Mouse (Mus musculus): ENCODE results near the gene Kdsr. TPM values are rescaled to one million over a fixed set of nuclear protein-coding genes. Genes with fewer than 3 reads are reported as not detected.
A peak's percentile ranks its signal among the peaks of the same experiment; 100 is the strongest.

The Kdsr gene
- polyA plus RNA-seq, 1 experiment from 2014 or later = 13.3 TPM

- Histone ChIP-seq H3K36me3 (no peaks in the 10 kb centered on the region), H3K4me1 (replicated peaks) (peaks cover 30% of the 10 kb centered on the region), H3K9me3 (no peaks in the 10 kb centered on the region), H3K9ac (replicated peaks) (no peak overlapping the region), H3K27me3 (0 out of 2 replicates have a peak, but pooled peaks cover 2% of the 10 kb centered on the region), H3K27ac (no peak overlapping the region), H3K4me3 (replicated peaks) (no peak overlapping the region), H3K4me2 (replicated peaks) (peak overlapping the region; percentile 34; the same call in 1 of the 2 replicates)
- no peak for ATAC-seq
- WGBS = 90% methylated on average over 7 of the region's 7 CpGs
Measured at GRCm38 (mm10) chr1:106710202-106710601, 49.3 kb downstream of the Kdsr start.

DNA sequence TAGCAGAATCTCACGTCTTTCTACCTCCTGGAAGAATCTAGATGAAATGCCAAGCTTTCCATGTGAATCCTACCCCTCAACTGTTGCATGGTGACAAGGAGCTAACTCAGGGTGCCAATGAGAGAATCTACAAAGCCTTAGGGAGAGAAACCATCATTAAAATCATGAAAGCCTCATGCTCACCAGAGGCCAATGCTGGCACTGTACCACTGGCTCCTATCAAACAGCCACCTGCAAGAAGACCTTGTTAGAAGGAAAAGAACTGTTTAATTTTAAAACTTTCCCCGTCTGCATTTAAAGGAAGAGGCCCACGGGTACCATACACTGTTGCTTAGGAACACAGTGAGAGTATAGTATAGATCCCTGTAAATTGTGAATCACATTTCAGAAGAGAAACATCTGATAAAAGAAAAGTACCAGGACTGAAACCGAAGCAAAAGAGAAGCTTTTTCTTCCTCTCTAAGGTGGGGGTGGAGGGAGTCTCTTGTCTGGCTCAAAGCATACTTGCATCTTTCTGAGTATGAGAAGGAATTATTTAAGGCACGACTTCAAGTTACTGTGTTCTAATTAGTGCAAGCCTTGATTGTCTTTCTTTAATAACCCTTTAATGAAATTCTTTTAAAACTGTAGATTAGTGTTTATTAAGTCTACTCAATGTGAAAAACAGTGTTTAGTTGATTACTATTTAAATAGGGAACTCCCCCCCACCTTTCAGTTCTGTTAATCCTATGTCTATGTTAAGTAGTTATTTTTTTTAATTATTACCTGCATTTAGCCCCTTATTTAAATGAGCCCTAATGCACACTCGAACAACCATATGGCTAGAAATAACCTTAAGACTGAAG is 52.3 kb downstream of the Kdsr start:
- Histone ChIP-seq H3K4me1 (replicated peaks) (peaks cover 24% of the 10 kb centered on the region), H3K9me3 (no peaks in the 10 kb centered on the region), H3K27me3 (no peaks in the 10 kb centered on the region), H3K4me2 (replicated peaks) (no peak overlapping the region), H3K9ac (replicated peaks) (no peak overlapping the region), H3K36me3 (no peaks in the 10 kb centered on the region), H3K4me3 (replicated peaks) (no peak overlapping the region), H3K27ac (no peak overlapping the region)
- 78% methylated on average over 6 of the region's 6 CpGs for WGBS
- no peak for ATAC-seq

DNA sequence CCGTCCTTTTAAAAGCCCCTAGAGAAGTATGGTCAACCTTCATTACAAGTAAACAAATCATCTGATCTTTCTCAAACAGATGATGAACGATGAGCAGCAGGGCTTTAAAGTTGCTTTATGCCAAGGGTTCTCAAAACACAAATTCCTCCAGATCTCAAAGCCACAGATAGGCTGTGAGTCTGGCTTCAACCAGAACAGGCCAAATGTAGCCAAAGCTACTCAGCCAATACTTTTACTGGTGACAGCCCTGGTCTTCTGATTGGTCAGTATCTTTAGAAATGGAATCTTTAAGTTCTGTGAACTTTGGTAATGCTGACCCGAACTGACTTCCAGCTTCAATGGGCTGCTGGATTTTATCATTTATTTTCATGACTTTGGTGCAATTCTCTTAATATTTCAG is 56.3 kb downstream of the Kdsr start:
- Histone ChIP-seq H3K4me1 (replicated peaks) (peaks cover 9% of the 10 kb centered on the region; the same call in 1 of the 2 replicates), H3K9me3 (no peaks in the 10 kb centered on the region), H3K27ac (no peak overlapping the region), H3K4me2 (replicated peaks) (no peak overlapping the region), H3K36me3 (no peaks in the 10 kb centered on the region), H3K27me3 (no peaks in the 10 kb centered on the region), H3K9ac (replicated peaks) (no peak overlapping the region), H3K4me3 (replicated peaks) (no peak overlapping the region)
- WGBS = 52% methylated on average over 3 of the region's 3 CpGs
- no peak for ATAC-seq

GRCm38 (mm10) chr1:106702471-106703175 is 56.9 kb downstream of the Kdsr start:
- Histone ChIP-seq H3K9me3 (no peaks in the 10 kb centered on the region), H3K4me3 (replicated peaks) (no peak overlapping the region), H3K4me2 (replicated peaks) (no peak overlapping the region), H3K36me3 (no peaks in the 10 kb centered on the region), H3K4me1 (replicated peaks) (peaks cover 9% of the 10 kb centered on the region; the same call in 1 of the 2 replicates), H3K27ac (no peak overlapping the region), H3K27me3 (no peaks in the 10 kb centered on the region), H3K9ac (replicated peaks) (no peak overlapping the region)
- WGBS = 41% methylated on average over 4 of the region's 4 CpGs
- peak; percentile 74 for ATAC-seq

- no peaks in the 10 kb centered on the region for H3K9me3 ChIP-seq
- peaks cover 9% of the 10 kb centered on the region; the same call in 1 of the 2 replicates for H3K4me1 ChIP-seq (replicated peaks)
- 91% methylated on average over 9 of the region's 9 CpGs for WGBS
- no peak overlapping the region for H3K9ac ChIP-seq (replicated peaks)
- H3K27ac ChIP-seq = no peak overlapping the region
- ATAC-seq = no peak
- no peaks in the 10 kb centered on the region for H3K27me3 ChIP-seq
- H3K4me3 ChIP-seq (replicated peaks) = no peak overlapping the region
- H3K36me3 ChIP-seq = no peaks in the 10 kb centered on the region
- no peak overlapping the region for H3K4me2 ChIP-seq (replicated peaks)
Measured at GRCm38 (mm10) chr1:106700520-106701114, 58.9 kb downstream of the Kdsr start.

DNA sequence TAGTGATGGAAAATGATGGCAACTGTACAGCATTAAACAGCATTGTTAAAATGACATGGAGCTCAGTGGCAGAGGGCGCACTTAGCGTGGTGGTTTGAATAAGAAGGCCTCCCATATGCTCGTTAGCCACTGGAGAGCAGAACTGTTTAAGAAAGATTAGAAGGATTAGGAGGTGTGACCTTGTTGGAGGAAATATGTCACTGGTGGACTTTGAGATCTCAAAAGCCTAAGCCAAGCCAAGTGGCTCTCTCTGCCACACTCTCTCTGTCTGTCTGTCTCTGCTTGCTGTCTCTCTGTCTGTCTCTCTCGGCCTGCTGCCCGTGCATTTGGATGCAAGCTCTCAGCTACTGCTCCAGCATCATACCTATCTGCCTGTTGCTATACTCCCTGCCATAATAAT is 63.1 kb downstream of the Kdsr start:
- no peak for ATAC-seq
- no peaks in the 10 kb centered on the region for H3K36me3 ChIP-seq
- no peak overlapping the region for H3K9ac ChIP-seq (replicated peaks)
- no peaks in the 10 kb centered on the region for H3K27me3 ChIP-seq
- H3K4me3 ChIP-seq (replicated peaks) = no peak overlapping the region
- no peak overlapping the region for H3K27ac ChIP-seq
- no peaks in the 10 kb centered on the region for H3K9me3 ChIP-seq
- no peak overlapping the region for H3K4me2 ChIP-seq (replicated peaks)
- no peaks in the 10 kb centered on the region for H3K4me1 ChIP-seq (replicated peaks)
- 72% methylated on average over 5 of the region's 5 CpGs for WGBS

- H3K4me1 ChIP-seq (replicated peaks) = no peaks in the 10 kb centered on the region
- H3K27me3 ChIP-seq = no peaks in the 10 kb centered on the region
- H3K36me3 ChIP-seq = no peaks in the 10 kb centered on the region
- WGBS = 92% methylated on average over 4 of the region's 4 CpGs
- H3K27ac ChIP-seq = no peak overlapping the region
- H3K9ac ChIP-seq (replicated peaks) = no peak overlapping the region
- ATAC-seq = no peak
- no peaks in the 10 kb centered on the region for H3K9me3 ChIP-seq
- H3K4me2 ChIP-seq (replicated peaks) = no peak overlapping the region
- no peak overlapping the region for H3K4me3 ChIP-seq (replicated peaks)
Measured at GRCm38 (mm10) chr1:106695649-106696048, 63.9 kb downstream of the Kdsr start.

GRCm38 (mm10) chr1:106694316-106694715 is 65.2 kb downstream of the Kdsr start:
- no peak overlapping the region for H3K4me2 ChIP-seq (replicated peaks)
- H3K9me3 ChIP-seq = no peaks in the 10 kb centered on the region
- H3K4me1 ChIP-seq (replicated peaks) = no peaks in the 10 kb centered on the region
- H3K27ac ChIP-seq = no peak overlapping the region
- H3K27me3 ChIP-seq = no peaks in the 10 kb centered on the region
- WGBS = 93% methylated on average over 6 of the region's 6 CpGs
- H3K9ac ChIP-seq (replicated peaks) = no peak overlapping the region
- ATAC-seq = no peak
- H3K4me3 ChIP-seq (replicated peaks) = no peak overlapping the region
- no peaks in the 10 kb centered on the region for H3K36me3 ChIP-seq

- Histone ChIP-seq H3K4me2 (replicated peaks) (no peak overlapping the region), H3K27ac (no peak overlapping the region), H3K36me3 (no peaks in the 10 kb centered on the region), H3K27me3 (no peaks in the 10 kb centered on the region), H3K4me1 (replicated peaks) (no peaks in the 10 kb centered on the region), H3K4me3 (replicated peaks) (no peak overlapping the region), H3K9me3 (no peaks in the 10 kb centered on the region), H3K9ac (replicated peaks) (no peak overlapping the region)
- ATAC-seq = no peak
Measured at GRCm38 (mm10) chr1:106692599-106692998, 66.9 kb downstream of the Kdsr start.

DNA sequence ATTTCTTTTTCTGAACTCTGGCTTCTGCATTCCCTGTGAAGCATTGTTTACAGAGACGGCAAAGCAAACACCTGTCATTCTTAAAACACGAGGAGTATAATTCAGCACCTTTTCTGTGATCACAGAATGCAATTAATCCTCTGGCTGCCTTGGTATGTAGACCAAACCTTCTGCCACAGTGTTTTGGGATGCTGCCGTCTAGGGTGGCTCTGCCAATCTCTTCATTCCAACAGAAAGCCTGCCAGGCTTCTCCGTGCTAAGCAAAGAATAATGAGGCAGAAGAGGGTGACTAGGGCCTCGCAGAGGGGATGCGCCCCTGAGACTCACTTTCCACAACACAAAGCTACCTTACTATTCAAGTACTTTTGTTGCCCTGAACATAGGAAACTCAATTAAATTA is 68.6 kb downstream of the Kdsr start:
- ATAC-seq = no peak
- Histone ChIP-seq H3K4me1 (replicated peaks) (no peaks in the 10 kb centered on the region), H3K36me3 (no peaks in the 10 kb centered on the region), H3K4me3 (replicated peaks) (no peak overlapping the region), H3K4me2 (replicated peaks) (no peak overlapping the region), H3K27ac (no peak overlapping the region), H3K9me3 (no peaks in the 10 kb centered on the region), H3K27me3 (no peaks in the 10 kb centered on the region), H3K9ac (replicated peaks) (no peak overlapping the region)
- 77% methylated on average over 6 of the region's 6 CpGs for WGBS

GRCm38 (mm10) chr1:106688161-106688516 is 71.4 kb downstream of the Kdsr start:
- no peak for ATAC-seq
- H3K36me3 ChIP-seq = no peaks in the 10 kb centered on the region
- no peak overlapping the region for H3K4me2 ChIP-seq (replicated peaks)
- H3K4me3 ChIP-seq (replicated peaks) = no peak overlapping the region
- H3K9me3 ChIP-seq = no peaks in the 10 kb centered on the region
- H3K27ac ChIP-seq = no peak overlapping the region
- no peak overlapping the region for H3K9ac ChIP-seq (replicated peaks)
- no peaks in the 10 kb centered on the region for H3K27me3 ChIP-seq
- no peaks in the 10 kb centered on the region for H3K4me1 ChIP-seq (replicated peaks)
- 84% methylated on average over 5 of the region's 5 CpGs for WGBS

DNA sequence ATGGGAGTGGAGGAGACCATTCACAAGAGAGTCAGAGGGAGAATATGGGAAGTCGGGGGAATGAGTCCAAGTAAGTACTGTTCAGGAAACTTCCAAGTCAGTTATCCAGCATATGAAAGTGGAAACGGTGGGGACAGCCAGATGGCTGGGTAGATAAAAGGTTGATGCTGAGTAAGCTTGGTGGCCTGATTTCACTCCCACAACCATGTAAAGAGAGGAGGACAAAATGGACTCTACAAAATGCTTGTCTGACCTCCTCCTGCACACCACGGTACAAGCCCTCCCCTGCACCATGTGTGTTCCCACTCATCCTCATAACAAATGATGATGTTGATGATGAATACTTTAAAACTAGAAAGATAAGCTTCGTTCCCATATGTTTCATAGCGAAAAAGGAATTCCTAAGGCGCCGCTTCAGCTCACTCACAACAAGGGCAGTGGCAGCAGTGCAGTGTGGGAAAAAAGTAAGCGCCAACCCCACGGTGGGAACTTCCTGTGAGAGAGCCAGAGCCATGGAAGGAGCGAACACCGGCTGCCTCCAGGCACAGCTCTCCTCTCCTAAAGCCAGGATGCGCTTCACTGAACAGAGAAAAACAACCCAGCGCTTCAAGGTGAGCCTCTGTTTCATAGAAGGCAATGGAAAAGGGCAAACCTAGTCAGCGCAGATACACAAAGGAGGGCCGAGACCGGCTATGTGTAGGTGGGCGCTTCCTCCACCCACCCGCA is 71.9 kb downstream of the Kdsr start:
- Histone ChIP-seq H3K36me3 (no peaks in the 10 kb centered on the region), H3K4me1 (replicated peaks) (no peaks in the 10 kb centered on the region), H3K4me2 (replicated peaks) (no peak overlapping the region), H3K9ac (replicated peaks) (no peak overlapping the region), H3K4me3 (replicated peaks) (no peak overlapping the region), H3K27me3 (no peaks in the 10 kb centered on the region), H3K27ac (no peak overlapping the region), H3K9me3 (no peaks in the 10 kb centered on the region)
- no peak for ATAC-seq
- 91% methylated on average over 18 of the region's 18 CpGs for WGBS

All from midbrain, embryonic 13.5 days (tissue).